In genomic region chr5:4834819-4835480, GRCm38 (mm10) we compare ENCODE assay signal across 10 mouse cellular contexts.
DNase-seq lines count a peak whose midpoint lies in the region; ATAC-seq and TF ChIP-seq lines count a peak whose summit lies in the region.
"Had no signal": no experiment of that assay in that cellular context is flagged by ENCODE, and none has a peak within 500 bp of the region (broad histone marks: within the 10 kb centered on the region; RNA-seq: fewer than 3 reads in every experiment).

No protein-coding gene starts in this region.

- no peaks in the 10 kb centered on the region for H3K27me3 ChIP-seq in embryonic facial prominence, embryonic 14.5 days (replicated peaks; ENCODE audit: control insufficient read depth, insufficient read depth, low read length)
- no peaks in the 10 kb centered on the region for H3K27me3 ChIP-seq in hindbrain, postnatal 0 days (ENCODE audit: insufficient read depth, low read length)

- peak; percentile 60 for ATAC-seq in embryonic facial prominence, embryonic 14.5 days (ENCODE audit: low read depth)
- ATAC-seq in hindbrain, postnatal 0 days: peak; percentile 70
- ATAC-seq in cerebellum, adult (ENCODE audit: insufficient number of reproducible peaks, low FRiP score, low TSS enrichment): no peak

- peak overlapping the region; percentile 39; the same call in 1 of the 2 replicates for H3K27ac ChIP-seq in embryonic facial prominence, embryonic 14.5 days (replicated peaks; ENCODE audit: low read depth, low read length)
- H3K27ac ChIP-seq in hindbrain, postnatal 0 days: no peak overlapping the region

- no peaks in the 10 kb centered on the region for H3K36me3 ChIP-seq in embryonic facial prominence, embryonic 14.5 days (ENCODE audit: control insufficient read depth, insufficient read depth, low read length)
- H3K36me3 ChIP-seq in hindbrain, postnatal 0 days (ENCODE audit: insufficient read depth, low read length): no peaks in the 10 kb centered on the region
- H3K36me3 ChIP-seq: G1E had no signal

- H3K4me1 ChIP-seq in embryonic facial prominence, embryonic 14.5 days (ENCODE audit: control insufficient read depth, insufficient read depth, low read length): peaks cover 11% of the 10 kb centered on the region; the same call in 1 of the 2 replicates
- H3K4me1 ChIP-seq in hindbrain, postnatal 0 days (ENCODE audit: insufficient read depth, low read length): 0 out of 2 replicates have a peak, but pooled peaks cover 3% of the 10 kb centered on the region

- 23% methylated on average over 13 of the region's 13 CpGs for WGBS in embryonic facial prominence, embryonic 14.5 days
- 16% methylated on average over 13 of the region's 13 CpGs for WGBS in hindbrain, postnatal 0 days

- TF ChIP-seq CTCF in hindbrain, postnatal 0 days (IDR thresholded peaks at IDR 0.05; ENCODE audit: low read depth): no peak

- H3K4me2 ChIP-seq in embryonic facial prominence, embryonic 14.5 days (ENCODE audit: low read depth, low read length): no peak overlapping the region
- no peak overlapping the region for H3K4me2 ChIP-seq in hindbrain, postnatal 0 days (ENCODE audit: low read depth, low read length)

- peak; percentile 9 for DNase-seq in NIH3T3 (ENCODE audit: low read depth)
- peak; percentile 61 for DNase-seq in embryonic facial prominence, embryonic 14.5 days (ENCODE audit: low spot score)
- peak; percentile 41 for DNase-seq in hindbrain, postnatal 0 days (ENCODE audit: low spot score)
- DNase-seq in lung, postnatal 36 days: peak; percentile 53
- DNase-seq in left cerebral cortex, adult 9 months (ENCODE audit: low spot score in 2 of 2): no peak
- no peak for DNase-seq in urinary bladder, adult 2 months (ENCODE audit: low spot score)
- no peak for DNase-seq in thymus, postnatal 4 days
- DNase-seq: liver had no signal

- no peak overlapping the region for H3K4me3 ChIP-seq in embryonic facial prominence, embryonic 14.5 days (ENCODE audit: low read depth, low read length)
- H3K4me3 ChIP-seq in hindbrain, postnatal 0 days (ENCODE audit: low read length): no peak overlapping the region

- no peak overlapping the region for H3K9ac ChIP-seq in embryonic facial prominence, embryonic 14.5 days (ENCODE audit: low read depth, low read length)
- H3K9ac ChIP-seq in hindbrain, postnatal 0 days (replicated peaks; ENCODE audit: low read length): no peak overlapping the region

- H3K9me3 ChIP-seq in embryonic facial prominence, embryonic 14.5 days (ENCODE audit: control insufficient read depth, low read length): no peaks in the 10 kb centered on the region
- no peaks in the 10 kb centered on the region for H3K9me3 ChIP-seq in hindbrain, postnatal 0 days (ENCODE audit: low read length)
- H3K9me3 ChIP-seq: G1E had no signal

Comparison
In these comparisons a context has a peak if more than half of its experiments do, and no peak if none do; other contexts are left out.
1. DNase-seq: peak in NIH3T3 (single experiment), embryonic facial prominence, embryonic 14.5 days (single experiment), hindbrain, postnatal 0 days (single experiment) and lung, postnatal 36 days (single experiment); none in left cerebral cortex, adult 9 months (0 of 2), urinary bladder, adult 2 months (single experiment) and thymus, postnatal 4 days (single experiment).